Mouse (Mus musculus) erythroblast, embryonic 14.5 days (primary cell): ENCODE results near the gene Brf1. TPM values are rescaled to one million over a fixed set of nuclear protein-coding genes. Genes with fewer than 3 reads are reported as not detected.

Experiments
- H3K27me3 ChIP-seq: 2 replicates; pipeline ENCODE4 v1.6.1; 2012; ENCODE audit warnings: inconsistent platforms; ENCODE audit not compliant: control insufficient read depth
- H3K36me3 ChIP-seq: 2 replicates; pipeline ENCODE4 v1.6.1; 2012; ENCODE audit warnings: mild to moderate bottlenecking, inconsistent platforms; ENCODE audit not compliant: control insufficient read depth
- H3K4me1 ChIP-seq: 2 replicates; pipeline ENCODE4 v1.6.1; 2012; ENCODE audit warnings: inconsistent platforms; ENCODE audit not compliant: control insufficient read depth
- H3K4me3 ChIP-seq: replicated peaks from 2 replicates; pipeline ENCODE3; 2012; ENCODE audit warnings: moderate library complexity, mild to moderate bottlenecking, inconsistent platforms
- H3K9me3 ChIP-seq: 2 replicates; pipeline ENCODE4 v1.6.1; 2012; ENCODE audit warnings: low read length, inconsistent platforms, mixed read lengths; ENCODE audit not compliant: control insufficient read depth
- GATA1 ChIP-seq: IDR thresholded peaks from 2 replicates; pipeline ENCODE4 v1.6.1; 2012; ENCODE audit warnings: low read length, inconsistent platforms, mixed read lengths
- TAL1 ChIP-seq: IDR thresholded peaks from 3 replicates; pipeline ENCODE4 v1.6.1; 2012; ENCODE audit warnings: low read length, inconsistent platforms, mixed read lengths
- polyA plus RNA-seq: library from polyadenylated mRNA; stranded (reverse); fragments of >175 nt; gene quantifications from 2 replicates; pipeline ENCODE4 v1.2.3, GENCODE M21; 2012

Brf1 gene
- polyA plus RNA-seq, 1 experiment: 3.6 TPM

DNA sequence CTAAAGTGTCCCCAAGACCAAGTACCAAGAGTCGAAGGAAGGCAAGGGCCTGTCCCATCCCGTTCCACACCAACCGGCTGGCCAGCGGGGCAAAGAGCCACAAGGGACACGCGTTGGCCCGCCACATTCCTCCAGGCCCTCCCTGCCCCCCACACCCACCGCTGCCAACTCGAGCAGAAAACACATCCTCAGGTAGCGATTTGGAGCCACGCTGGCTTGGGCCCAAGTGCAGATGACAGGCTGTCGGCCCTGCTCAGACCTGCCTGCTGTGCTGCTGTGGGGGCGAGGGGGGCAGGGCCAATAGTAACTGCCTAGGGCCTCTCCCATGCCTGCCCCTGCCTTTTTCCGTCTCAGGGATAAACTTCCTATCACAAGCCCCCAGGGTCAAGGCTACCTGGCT is 73.2 kb downstream of the Brf1 start:
- Histone ChIP-seq H3K27me3 (peaks cover 63% of the 10 kb centered on the region), H3K4me1 (peaks cover 7% of the 10 kb centered on the region), H3K9me3 (peaks cover 3% of the 10 kb centered on the region; the same call in 1 of the 2 replicates), H3K36me3 (no peaks in the 10 kb centered on the region), H3K4me3 (no peak overlapping the region)
- TF ChIP-seq GATA1 (no peak), TAL1 (no peak)

DNA sequence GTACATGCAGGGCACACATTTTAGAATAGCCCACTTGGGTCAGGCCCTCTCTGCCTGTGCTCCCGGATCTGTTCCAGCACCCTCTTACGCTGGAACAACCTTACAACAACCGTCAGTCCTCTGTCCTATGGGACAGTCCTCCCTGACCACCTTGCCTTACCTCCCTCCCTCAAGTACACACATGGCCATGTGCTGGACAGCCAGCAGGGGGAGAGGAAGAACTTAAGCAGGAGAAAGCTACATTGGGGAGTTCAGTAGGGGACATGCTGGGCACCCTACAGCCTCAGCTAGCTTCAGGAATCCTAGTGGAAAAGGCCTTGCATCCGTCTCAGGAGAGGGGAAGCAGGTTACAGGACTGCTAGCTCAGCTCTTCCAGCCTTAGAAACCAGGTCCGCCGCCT is 74.6 kb downstream of the Brf1 start:
- H3K4me3 ChIP-seq: no peak overlapping the region
- peaks cover 3% of the 10 kb centered on the region; the same call in 1 of the 2 replicates for H3K9me3 ChIP-seq
- H3K4me1 ChIP-seq: peaks cover 7% of the 10 kb centered on the region
- H3K36me3 ChIP-seq: no peaks in the 10 kb centered on the region
- TF ChIP-seq TAL1 (no peak), GATA1 (no peak)
- H3K27me3 ChIP-seq: peaks cover 50% of the 10 kb centered on the region

DNA sequence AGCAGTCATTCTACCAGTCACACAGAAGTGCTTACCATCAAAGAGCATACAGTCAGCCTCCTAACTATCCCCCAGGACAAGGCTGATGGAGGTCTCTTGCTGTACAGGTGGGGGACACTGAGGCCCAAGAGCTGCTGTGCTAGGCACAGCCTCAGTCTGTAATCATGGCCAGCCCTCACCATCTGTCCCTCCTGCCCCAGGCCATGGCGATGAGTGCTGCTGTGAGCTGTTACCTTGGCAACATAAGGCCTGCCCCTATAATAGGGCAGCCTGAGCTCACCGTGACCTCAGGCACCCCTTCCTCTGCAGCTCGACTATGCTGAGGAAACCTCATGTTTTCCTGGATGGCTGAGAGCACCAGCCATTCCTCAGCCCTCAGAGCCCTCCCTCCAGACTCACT is 78.0 kb downstream of the Brf1 start:
- Histone ChIP-seq H3K4me3 (no peak overlapping the region), H3K9me3 (no peaks in the 10 kb centered on the region), H3K4me1 (no peaks in the 10 kb centered on the region; the same call in 1 of the 2 replicates), H3K36me3 (no peaks in the 10 kb centered on the region), H3K27me3 (peaks cover 16% of the 10 kb centered on the region)
- TF ChIP-seq GATA1 (no peak), TAL1 (no peak)

DNA sequence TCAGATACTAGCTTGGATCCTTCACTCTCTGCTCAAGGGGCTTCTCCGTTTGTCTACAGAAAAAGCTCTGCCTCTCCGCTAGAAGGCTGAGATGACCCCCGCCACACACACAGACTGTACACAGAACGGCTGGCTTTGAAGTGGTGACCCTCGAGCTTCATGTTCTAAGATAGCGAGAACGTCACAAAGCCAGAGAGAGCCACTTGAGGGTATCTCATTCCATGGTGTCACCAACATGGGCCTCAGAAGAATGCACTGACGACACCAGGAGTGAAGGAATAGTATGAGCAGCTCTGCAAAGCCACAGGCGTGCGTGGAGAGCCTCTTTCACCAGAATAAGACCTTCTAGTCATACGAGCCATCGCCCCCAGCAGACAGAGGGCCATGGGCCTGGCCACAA is 79.0 kb downstream of the Brf1 start:
- no peaks in the 10 kb centered on the region for H3K9me3 ChIP-seq
- TF ChIP-seq TAL1: no peak
- TF ChIP-seq GATA1: no peak
- no peak overlapping the region for H3K4me3 ChIP-seq
- H3K27me3 ChIP-seq: peaks cover 6% of the 10 kb centered on the region
- H3K4me1 ChIP-seq: no peaks in the 10 kb centered on the region
- H3K36me3 ChIP-seq: no peaks in the 10 kb centered on the region

DNA sequence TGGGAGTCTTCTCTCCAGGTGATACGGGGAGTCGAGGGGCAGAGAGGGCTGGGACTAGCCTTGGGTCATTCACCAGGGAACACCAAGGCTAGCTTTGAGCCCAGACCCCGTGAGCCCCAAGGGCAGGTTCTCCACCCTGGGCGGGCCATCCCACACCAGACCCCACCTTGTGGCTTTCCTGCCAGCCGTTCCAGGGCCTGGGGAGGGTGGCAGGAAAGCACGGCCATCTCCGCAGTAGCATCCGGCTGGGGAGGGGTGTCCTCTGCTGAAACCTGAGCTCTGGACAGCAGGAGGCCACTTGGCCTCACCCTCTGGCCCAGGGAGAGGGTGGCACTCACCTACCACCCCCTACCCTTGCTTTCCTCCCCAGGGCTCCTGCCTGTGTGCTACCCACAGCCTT is 82.6 kb downstream of the Brf1 start:
- Histone ChIP-seq H3K27me3 (no peaks in the 10 kb centered on the region), H3K4me1 (peaks cover 2% of the 10 kb centered on the region; the same call in 1 of the 2 replicates), H3K9me3 (no peaks in the 10 kb centered on the region), H3K4me3 (no peak overlapping the region), H3K36me3 (no peaks in the 10 kb centered on the region)
- TF ChIP-seq GATA1: no peak
- no peak for TF ChIP-seq TAL1

DNA sequence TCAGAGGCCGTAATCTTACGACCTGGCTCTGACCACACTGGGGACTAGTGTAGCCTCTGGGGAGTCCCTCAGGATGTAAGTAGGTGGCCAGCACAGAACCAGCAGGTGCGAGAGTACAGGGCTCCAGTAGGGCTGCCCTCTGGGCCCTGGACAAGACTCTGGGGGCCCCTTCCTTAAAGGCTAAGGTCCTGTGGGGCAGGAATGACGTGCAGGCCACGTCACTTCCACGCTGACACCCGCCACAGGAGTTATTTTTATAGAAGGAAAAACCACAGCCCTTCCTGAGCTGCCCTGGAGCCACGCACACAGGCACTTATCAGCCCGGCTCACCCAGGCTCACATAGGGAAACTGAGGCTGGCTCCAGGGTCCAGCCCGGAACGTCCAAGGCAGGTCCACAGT is 83.0 kb downstream of the Brf1 start:
- Histone ChIP-seq H3K4me3 (no peak overlapping the region), H3K27me3 (no peaks in the 10 kb centered on the region), H3K9me3 (no peaks in the 10 kb centered on the region), H3K4me1 (peaks cover 2% of the 10 kb centered on the region; the same call in 1 of the 2 replicates), H3K36me3 (no peaks in the 10 kb centered on the region)
- TF ChIP-seq TAL1: no peak
- no peak for TF ChIP-seq GATA1

DNA sequence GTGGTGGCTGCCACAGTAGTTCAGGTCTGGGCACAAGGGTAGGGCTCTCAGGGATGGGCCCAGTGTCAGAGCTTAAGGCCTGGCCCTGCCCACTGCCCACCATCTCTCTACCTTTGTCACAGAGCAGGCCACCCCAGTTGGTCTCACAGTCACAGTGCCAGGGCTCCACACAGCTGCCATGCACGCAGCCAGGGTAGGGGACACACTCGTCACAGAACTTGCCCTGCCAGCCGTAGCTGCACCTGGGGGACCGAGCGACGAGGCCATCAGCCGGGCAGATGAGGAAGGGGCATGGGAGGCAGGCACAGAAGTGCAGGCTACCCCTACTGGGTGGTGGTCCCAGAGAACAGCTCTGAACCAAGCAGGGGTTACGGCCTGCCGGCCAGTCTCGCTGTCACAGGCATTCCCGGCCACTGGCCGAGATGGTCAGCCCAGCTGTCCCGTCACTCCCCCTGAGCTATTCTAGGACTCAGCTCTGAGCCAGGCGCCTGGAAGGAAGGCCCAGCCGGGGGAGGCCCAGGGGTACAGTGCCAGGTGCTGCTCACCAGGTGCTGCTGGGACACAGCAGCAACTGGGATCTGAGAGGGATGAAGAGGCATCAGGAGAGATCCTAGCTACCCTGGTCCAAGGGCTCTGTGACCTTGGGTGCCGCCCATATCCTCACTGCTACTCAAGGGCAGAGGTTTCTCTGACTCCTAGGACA is 83.7 kb downstream of the Brf1 start:
- H3K27me3 ChIP-seq: no peaks in the 10 kb centered on the region
- H3K4me3 ChIP-seq: no peak overlapping the region
- no peaks in the 10 kb centered on the region for H3K9me3 ChIP-seq
- H3K36me3 ChIP-seq: no peaks in the 10 kb centered on the region
- TF ChIP-seq TAL1 (no peak), GATA1 (no peak)
- peaks cover 2% of the 10 kb centered on the region; the same call in 1 of the 2 replicates for H3K4me1 ChIP-seq

DNA sequence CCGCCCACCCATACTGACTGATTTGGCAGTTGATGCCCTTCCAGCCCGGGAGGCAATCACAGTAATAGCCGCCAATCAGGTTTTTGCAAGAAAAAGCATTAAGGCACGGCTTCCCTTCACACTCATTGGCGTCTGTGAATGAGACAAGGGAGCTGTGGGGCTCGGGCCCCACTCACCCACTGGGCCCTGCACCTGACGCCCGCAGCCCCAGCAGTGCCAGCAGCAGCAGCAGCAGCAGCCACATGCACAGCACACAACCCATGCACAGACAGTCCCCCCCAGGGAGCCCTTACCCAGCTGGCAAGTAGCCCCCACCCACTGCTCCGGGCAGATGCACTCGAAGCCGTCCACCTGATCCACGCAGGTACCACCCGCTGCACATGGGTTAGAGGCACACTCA is 84.9 kb downstream of the Brf1 start:
- no peaks in the 10 kb centered on the region for H3K36me3 ChIP-seq
- H3K4me3 ChIP-seq: no peak overlapping the region
- no peaks in the 10 kb centered on the region for H3K27me3 ChIP-seq
- no peaks in the 10 kb centered on the region for H3K9me3 ChIP-seq
- H3K4me1 ChIP-seq: peaks cover 2% of the 10 kb centered on the region; the same call in 1 of the 2 replicates
- TF ChIP-seq GATA1 (no peak), TAL1 (no peak)

DNA sequence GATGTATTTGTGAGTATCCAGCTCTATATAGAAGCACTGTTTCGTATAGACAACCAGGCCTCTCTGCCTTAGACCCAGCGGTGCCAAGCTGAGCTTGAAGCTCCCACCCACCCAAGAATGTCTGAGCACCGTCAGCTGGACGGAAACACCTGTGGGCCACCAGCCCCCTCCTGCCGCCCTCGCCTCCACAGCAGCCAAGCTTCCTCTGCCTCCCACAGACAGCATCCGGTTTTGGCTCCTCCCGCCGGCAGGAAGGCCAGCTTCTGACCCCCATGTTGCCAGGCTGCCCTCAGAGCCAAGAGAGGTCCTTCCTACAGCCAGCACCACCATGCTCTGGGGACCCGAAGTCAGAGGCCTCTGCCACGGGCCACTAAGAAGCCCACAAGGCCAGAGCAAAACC is 86.0 kb downstream of the Brf1 start:
- no peaks in the 10 kb centered on the region for H3K36me3 ChIP-seq
- TF ChIP-seq GATA1: no peak
- TF ChIP-seq TAL1: no peak
- H3K4me3 ChIP-seq: no peak overlapping the region
- peaks cover 4% of the 10 kb centered on the region; the same call in 1 of the 2 replicates for H3K4me1 ChIP-seq
- no peaks in the 10 kb centered on the region for H3K27me3 ChIP-seq
- no peaks in the 10 kb centered on the region for H3K9me3 ChIP-seq
